Mouse (Mus musculus): ENCODE results near the gene Bola1. TPM values are rescaled to one million over a fixed set of nuclear protein-coding genes. Genes with fewer than 3 reads are reported as not detected.

Bola1 gene
- polyA plus RNA-seq, 1 experiment from 2014 or later = 65.2 TPM

GRCm38 (mm10) chr3:96160803-96161516 is 58.5 kb downstream of the Bola1 start:
- H3K4me1 ChIP-seq (ENCODE audit: control insufficient read depth, insufficient read depth, low read length) = peaks cover 13% of the 10 kb centered on the region
- peak overlapping the region; percentile 90 for H3K4me2 ChIP-seq (ENCODE audit: low read depth, low read length)
- no peaks in the 10 kb centered on the region for H3K27me3 ChIP-seq (replicated peaks; ENCODE audit: control insufficient read depth, insufficient read depth, low read length)
- H3K27ac ChIP-seq (ENCODE audit: low read length) = peak overlapping the region; percentile 92
- 2% methylated on average over 12 of the region's 12 CpGs for WGBS
- peak; percentile 77 for ATAC-seq
- H3K9ac ChIP-seq (ENCODE audit: low read depth, low read length) = peak overlapping the region; percentile 68
- H3K36me3 ChIP-seq (ENCODE audit: control insufficient read depth, insufficient read depth, low read length) = no peaks in the 10 kb centered on the region
- no peaks in the 10 kb centered on the region for H3K9me3 ChIP-seq (ENCODE audit: control insufficient read depth, low read length)
- peak overlapping the region; percentile 56 for H3K4me3 ChIP-seq (ENCODE audit: low read length)

- Histone ChIP-seq H3K4me3 (ENCODE audit: low read length) (peak overlapping the region; percentile 56), H3K27ac (ENCODE audit: low read length) (peak overlapping the region; percentile 92), H3K9me3 (ENCODE audit: control insufficient read depth, low read length) (no peaks in the 10 kb centered on the region), H3K36me3 (ENCODE audit: control insufficient read depth, insufficient read depth, low read length) (no peaks in the 10 kb centered on the region; the same call in 1 of the 2 replicates), H3K9ac (ENCODE audit: low read depth, low read length) (peak overlapping the region; percentile 68), H3K4me1 (ENCODE audit: control insufficient read depth, insufficient read depth, low read length) (peaks cover 13% of the 10 kb centered on the region), H3K4me2 (ENCODE audit: low read depth, low read length) (peak overlapping the region; percentile 90), H3K27me3 (replicated peaks; ENCODE audit: control insufficient read depth, insufficient read depth, low read length) (no peaks in the 10 kb centered on the region)
- 40% methylated on average over 4 of the region's 4 CpGs for WGBS
- ATAC-seq = peak; percentile 85
These were observed 59.2 kb downstream of the Bola1 start for GRCm38 (mm10) chr3:96160222-96160802.

DNA sequence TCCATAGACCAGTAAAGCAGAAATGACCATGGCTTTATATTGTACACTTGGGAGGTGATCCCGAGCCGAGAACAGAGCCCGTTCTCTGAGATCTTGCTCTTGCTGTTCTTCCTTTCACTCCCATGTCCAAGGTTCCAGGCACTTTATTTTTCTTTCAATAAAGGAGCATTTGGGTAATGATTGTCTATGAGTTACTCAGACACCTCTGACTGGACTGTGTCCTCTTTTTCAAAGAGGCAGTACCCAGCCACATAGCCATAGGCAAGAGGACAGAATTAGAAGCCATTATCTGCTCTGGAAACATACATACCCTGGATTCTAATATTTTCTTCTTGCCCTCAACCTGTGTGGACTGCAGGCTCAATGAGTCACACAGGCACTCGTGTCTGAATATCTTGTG is 59.7 kb downstream of the Bola1 start:
- Histone ChIP-seq H3K9me3 (ENCODE audit: control insufficient read depth, low read length) (no peaks in the 10 kb centered on the region), H3K4me1 (ENCODE audit: control insufficient read depth, insufficient read depth, low read length) (peaks cover 13% of the 10 kb centered on the region), H3K36me3 (ENCODE audit: control insufficient read depth, insufficient read depth, low read length) (no peaks in the 10 kb centered on the region; the same call in 1 of the 2 replicates), H3K4me2 (ENCODE audit: low read depth, low read length) (peak overlapping the region; percentile 90; the same call in 1 of the 2 replicates), H3K27ac (ENCODE audit: low read length) (peak overlapping the region; percentile 92), H3K4me3 (ENCODE audit: low read length) (peak overlapping the region; percentile 13; the same call in 1 of the 2 replicates), H3K27me3 (replicated peaks; ENCODE audit: control insufficient read depth, insufficient read depth, low read length) (no peaks in the 10 kb centered on the region), H3K9ac (ENCODE audit: low read depth, low read length) (peak overlapping the region; percentile 50)
- ATAC-seq = peak; percentile 37
- 56% methylated on average over 4 of the region's 4 CpGs for WGBS

GRCm38 (mm10) chr3:96155501-96155900 is 64.0 kb downstream of the Bola1 start:
- Histone ChIP-seq H3K27me3 (replicated peaks; ENCODE audit: control insufficient read depth, insufficient read depth, low read length) (no peaks in the 10 kb centered on the region), H3K9ac (ENCODE audit: low read depth, low read length) (no peak overlapping the region), H3K4me1 (ENCODE audit: control insufficient read depth, insufficient read depth, low read length) (peaks cover 13% of the 10 kb centered on the region), H3K4me2 (ENCODE audit: low read depth, low read length) (no peak overlapping the region), H3K4me3 (ENCODE audit: low read length) (no peak overlapping the region), H3K9me3 (ENCODE audit: control insufficient read depth, low read length) (no peaks in the 10 kb centered on the region), H3K27ac (ENCODE audit: low read length) (no peak overlapping the region), H3K36me3 (ENCODE audit: control insufficient read depth, insufficient read depth, low read length) (peaks cover 9% of the 10 kb centered on the region; the same call in 1 of the 2 replicates)
- 84% methylated on average over 8 of the region's 8 CpGs for WGBS
- no peak for ATAC-seq

GRCm38 (mm10) chr3:96152611-96153010 is 66.9 kb downstream of the Bola1 start:
- H3K4me3 ChIP-seq (ENCODE audit: low read length) = no peak overlapping the region
- 89% methylated on average over 5 of the region's 5 CpGs for WGBS
- H3K4me1 ChIP-seq (ENCODE audit: control insufficient read depth, insufficient read depth, low read length) = no peaks in the 10 kb centered on the region
- peaks cover 9% of the 10 kb centered on the region; the same call in 1 of the 2 replicates for H3K36me3 ChIP-seq (ENCODE audit: control insufficient read depth, insufficient read depth, low read length)
- no peak overlapping the region for H3K27ac ChIP-seq (ENCODE audit: low read length)
- no peaks in the 10 kb centered on the region for H3K9me3 ChIP-seq (ENCODE audit: control insufficient read depth, low read length)
- ATAC-seq = no peak
- H3K27me3 ChIP-seq (replicated peaks; ENCODE audit: control insufficient read depth, insufficient read depth, low read length) = no peaks in the 10 kb centered on the region
- H3K4me2 ChIP-seq (ENCODE audit: low read depth, low read length) = no peak overlapping the region
- no peak overlapping the region for H3K9ac ChIP-seq (ENCODE audit: low read depth, low read length)

DNA sequence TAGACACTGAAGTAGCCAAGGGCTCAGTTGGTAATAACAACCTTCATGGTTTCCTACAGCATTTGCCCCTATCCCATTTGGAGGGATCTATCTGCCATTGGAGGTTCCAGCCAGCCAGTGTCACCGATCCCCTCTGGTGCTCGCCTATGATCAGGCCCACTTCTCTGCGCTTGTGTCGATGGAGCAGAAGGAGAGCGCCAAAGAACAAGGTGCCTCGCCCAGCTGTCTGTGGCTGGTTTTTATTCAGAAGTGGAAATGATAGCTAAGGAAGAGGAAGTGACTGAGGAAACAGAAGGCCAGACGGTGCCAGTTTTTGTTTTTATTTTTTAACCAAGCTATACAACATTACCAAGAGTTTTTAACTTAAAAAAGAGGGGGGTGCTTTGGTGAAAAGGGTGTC is 67.7 kb downstream of the Bola1 start:
- H3K27me3 ChIP-seq (replicated peaks; ENCODE audit: control insufficient read depth, insufficient read depth, low read length) = no peaks in the 10 kb centered on the region
- H3K4me3 ChIP-seq (ENCODE audit: low read length) = no peak overlapping the region
- H3K36me3 ChIP-seq (ENCODE audit: control insufficient read depth, insufficient read depth, low read length) = peaks cover 9% of the 10 kb centered on the region; the same call in 1 of the 2 replicates
- WGBS = 89% methylated on average over 7 of the region's 7 CpGs
- no peak for ATAC-seq
- H3K9me3 ChIP-seq (ENCODE audit: control insufficient read depth, low read length) = no peaks in the 10 kb centered on the region
- H3K4me2 ChIP-seq (ENCODE audit: low read depth, low read length) = no peak overlapping the region
- H3K9ac ChIP-seq (ENCODE audit: low read depth, low read length) = no peak overlapping the region
- no peak overlapping the region for H3K27ac ChIP-seq (ENCODE audit: low read length)
- H3K4me1 ChIP-seq (ENCODE audit: control insufficient read depth, insufficient read depth, low read length) = no peaks in the 10 kb centered on the region

DNA sequence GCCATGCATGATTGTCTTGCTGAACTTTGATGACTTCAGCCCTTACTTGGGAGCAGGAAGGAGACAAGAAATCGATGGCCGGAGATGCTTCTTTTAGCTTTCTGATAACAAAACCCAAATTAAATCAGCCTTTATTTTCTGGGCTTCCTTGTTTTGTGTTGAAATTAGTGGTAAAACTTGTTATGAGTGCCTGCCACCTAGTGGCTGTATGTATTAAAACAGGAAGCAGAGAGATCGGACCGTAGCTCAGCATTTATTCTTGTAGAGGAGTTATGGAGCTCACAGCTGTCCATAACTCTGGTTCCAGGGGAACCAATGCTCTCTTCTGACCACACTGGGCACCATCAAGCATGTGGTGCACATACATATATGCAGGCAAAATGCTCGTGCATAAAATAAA is 71.6 kb downstream of the Bola1 start:
- H3K27ac ChIP-seq (ENCODE audit: low read length) = no peak overlapping the region
- 0 out of 2 replicates have a peak, but pooled peaks have one; percentile 38 for ATAC-seq
- H3K9ac ChIP-seq (ENCODE audit: low read depth, low read length) = no peak overlapping the region
- no peaks in the 10 kb centered on the region for H3K4me1 ChIP-seq (ENCODE audit: control insufficient read depth, insufficient read depth, low read length)
- 11% methylated on average over 5 of the region's 5 CpGs for WGBS
- H3K4me3 ChIP-seq (ENCODE audit: low read length) = no peak overlapping the region
- H3K9me3 ChIP-seq (ENCODE audit: control insufficient read depth, low read length) = no peaks in the 10 kb centered on the region
- H3K4me2 ChIP-seq (ENCODE audit: low read depth, low read length) = no peak overlapping the region
- no peaks in the 10 kb centered on the region for H3K36me3 ChIP-seq (ENCODE audit: control insufficient read depth, insufficient read depth, low read length)
- H3K27me3 ChIP-seq (replicated peaks; ENCODE audit: control insufficient read depth, insufficient read depth, low read length) = no peaks in the 10 kb centered on the region

Small RNA genes lying within 50 kb of the gene (microRNA-seq; reads per million reads assigned to microRNA genes)
- gene Gm44492 (not detected), gene Gm47311 (not detected), gene Gm47313 (not detected)

Other genes starting within 250 kb of the Bola1 start
- gene Plekho1, start 223.7 kb downstream of the Bola1 start, polyA plus RNA-seq (2015; fragmentation: Nextera tagmentation; extraction: Ambion mirVana) = 17.3 and 17.7 TPM in 2 replicates
- 28.0 and 28.5 TPM in 2 replicates for gene Vps45, start 161.2 kb downstream of the Bola1 start, polyA plus RNA-seq (2015; fragmentation: Nextera tagmentation; extraction: Ambion mirVana)
- 14.7 and 15.5 TPM in 2 replicates for gene Otud7b, start 115.2 kb downstream of the Bola1 start, polyA plus RNA-seq (2015; fragmentation: Nextera tagmentation; extraction: Ambion mirVana)
- 24.5 TPM in 2 replicates for gene Mtmr11, start 57.7 kb downstream of the Bola1 start, polyA plus RNA-seq (2015; fragmentation: Nextera tagmentation; extraction: Ambion mirVana)
- gene Sf3b4, start 47.4 kb downstream of the Bola1 start, polyA plus RNA-seq (2015; fragmentation: Nextera tagmentation; extraction: Ambion mirVana) = 142 and 154 TPM in 2 replicates
- 3.2 and 3.4 TPM in 2 replicates for gene Sv2a, start 38.6 kb downstream of the Bola1 start, polyA plus RNA-seq (2015; fragmentation: Nextera tagmentation; extraction: Ambion mirVana)
- 0.70 TPM in 1 of 2 replicates, not detected in the other for gene Hist2h2ab, start 156 bp upstream of the Bola1 start, polyA plus RNA-seq (2015; fragmentation: Nextera tagmentation; extraction: Ambion mirVana)
- gene Hist2h2ac, start 1.2 kb upstream of the Bola1 start, polyA plus RNA-seq (2015; fragmentation: Nextera tagmentation; extraction: Ambion mirVana) = 2.8 and 4.7 TPM in 2 replicates
- 6.7 and 7.3 TPM in 2 replicates for gene Hist2h2be, start 1.4 kb upstream of the Bola1 start, polyA plus RNA-seq (2015; fragmentation: Nextera tagmentation; extraction: Ambion mirVana)
- gene Hist2h3c2, start 19.4 kb upstream of the Bola1 start, polyA plus RNA-seq (2015; fragmentation: Nextera tagmentation; extraction: Ambion mirVana) = 2.9 and 3.7 TPM in 2 replicates
- 37.3 and 43.2 TPM in 2 replicates for gene Hist2h2aa2, start 20.6 kb upstream of the Bola1 start, polyA plus RNA-seq (2015; fragmentation: Nextera tagmentation; extraction: Ambion mirVana)
- gene Hist2h2aa1, start 25.8 kb upstream of the Bola1 start, polyA plus RNA-seq (2015; fragmentation: Nextera tagmentation; extraction: Ambion mirVana) = 13.7 and 14.1 TPM in 2 replicates
- 1.3 and 1.8 TPM in 2 replicates for gene Hist2h3c1, start 27.0 kb upstream of the Bola1 start, polyA plus RNA-seq (2015; fragmentation: Nextera tagmentation; extraction: Ambion mirVana)
- gene Hist2h4, start 43.6 kb upstream of the Bola1 start, polyA plus RNA-seq (2015; fragmentation: Nextera tagmentation; extraction: Ambion mirVana) = 5.3 and 5.8 TPM in 2 replicates
- 21.2 and 30.8 TPM in 2 replicates for gene Hist2h3b, start 48.9 kb upstream of the Bola1 start, polyA plus RNA-seq (2015; fragmentation: Nextera tagmentation; extraction: Ambion mirVana)
- 5.3 and 6.2 TPM in 2 replicates for gene Hist2h2bb, start 50.0 kb upstream of the Bola1 start, polyA plus RNA-seq (2015; fragmentation: Nextera tagmentation; extraction: Ambion mirVana)
- 3.6 and 3.7 TPM in 2 replicates for gene Fcgr1, start 74.3 kb upstream of the Bola1 start, polyA plus RNA-seq (2015; fragmentation: Nextera tagmentation; extraction: Ambion mirVana)
- gene BC107364, start 232.6 kb upstream of the Bola1 start, polyA plus RNA-seq (2015; fragmentation: Nextera tagmentation; extraction: Ambion mirVana) = 0.12 and 0.21 TPM in 2 replicates